Mouse (Mus musculus): Measurements from ENCODE around the gene Ankrd24. TPM values are rescaled to one million over a fixed set of nuclear protein-coding genes. Genes with fewer than 3 reads are reported as not detected.
"Not testable (repeated sequence)": the region's sequence is repeated elsewhere in the genome, so short reads cannot be mapped to it uniquely, and the experiment has no call there.

Ankrd24 gene
- total RNA-seq, 2 experiments from 2014 or later = 34.1 to 35.1 TPM

DNA sequence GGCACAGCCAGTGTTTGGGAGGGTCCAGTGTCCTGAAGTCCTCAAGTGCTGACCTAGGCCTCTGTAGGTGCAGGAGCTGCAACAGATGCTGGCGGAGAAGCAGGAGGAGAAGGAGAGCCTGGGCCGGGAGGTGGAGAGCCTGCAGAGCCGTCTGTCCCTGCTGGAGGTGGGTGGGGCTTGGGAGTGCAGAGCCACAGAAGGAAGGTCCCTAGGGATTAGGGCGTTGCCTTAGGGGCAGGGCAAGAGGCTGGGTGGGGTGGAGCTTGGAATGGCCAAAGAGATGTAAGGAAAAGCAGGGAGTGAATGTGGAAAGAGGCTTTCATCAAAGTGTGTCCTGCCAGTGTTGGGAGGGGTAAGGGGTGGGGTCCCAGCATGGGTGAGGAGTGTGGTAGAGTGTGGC, 12.5 kb downstream of the Ankrd24 start:
- intact Hi-C loops (cut with DNase I) = not testable (repeated sequence)
- peak in 1 of 2 experiments; percentile 46 for DNase-seq (ENCODE audit: extremely low spot score in 1 of 2, low spot score in 2 of 2)

DNA sequence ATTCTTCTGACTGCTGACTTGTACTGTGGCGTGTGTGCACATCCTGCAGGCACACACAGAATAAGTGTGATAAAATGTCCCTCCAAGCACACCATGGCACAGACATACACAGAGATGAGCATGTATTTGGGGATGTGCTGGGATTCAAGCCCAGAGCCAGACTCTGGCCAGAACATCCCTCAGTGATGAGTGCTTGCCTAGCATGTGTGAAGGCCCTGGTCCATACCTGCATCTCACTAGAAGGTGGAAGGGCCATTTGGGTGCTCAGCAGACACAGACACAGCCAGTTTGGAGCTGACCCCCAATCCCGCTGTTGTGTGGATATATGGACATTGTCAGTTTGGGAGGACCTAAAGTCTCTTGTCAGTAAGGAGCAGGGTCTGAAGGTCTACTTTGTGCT, 13.2 kb downstream of the Ankrd24 start:
- intact Hi-C loops (cut with DNase I) = no loop called here
- DNase-seq (ENCODE audit: extremely low spot score in 1 of 2, low spot score in 2 of 2) = peak in 1 of 2 experiments; percentile 14

DNA sequence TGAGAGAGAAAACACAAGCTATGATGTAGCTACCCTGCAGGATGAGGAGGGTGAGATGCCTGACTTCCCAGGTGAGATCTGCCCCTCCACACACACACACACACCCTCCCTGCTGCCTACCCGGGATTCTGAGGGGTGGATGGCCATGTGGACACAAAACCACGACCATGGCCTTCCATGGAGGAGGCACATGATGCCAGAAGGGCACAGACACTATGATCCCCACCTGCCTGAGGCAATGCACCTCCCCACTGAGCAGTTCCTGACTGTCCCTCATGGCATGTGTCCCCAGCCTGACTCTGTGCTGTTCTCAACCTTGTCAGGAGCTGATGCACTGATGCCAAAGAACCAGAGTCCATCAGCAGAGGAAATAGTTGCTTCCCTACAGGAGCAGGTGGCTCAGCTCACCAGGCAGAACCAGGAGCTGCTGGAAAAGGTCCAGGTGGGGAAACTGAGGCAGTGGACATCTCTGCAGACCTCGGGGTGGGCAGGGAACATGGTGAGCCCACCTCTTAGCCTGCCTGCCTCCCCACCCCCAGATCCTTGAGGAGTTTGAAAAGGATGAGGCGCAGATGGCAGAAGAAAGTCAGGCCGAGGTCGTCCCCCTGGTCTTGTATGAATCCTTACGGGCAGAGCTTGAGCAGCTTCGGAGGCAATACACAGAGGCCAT, 13.8 kb downstream of the Ankrd24 start:
- intact Hi-C loops (cut with DNase I) = no loop called here

DNA sequence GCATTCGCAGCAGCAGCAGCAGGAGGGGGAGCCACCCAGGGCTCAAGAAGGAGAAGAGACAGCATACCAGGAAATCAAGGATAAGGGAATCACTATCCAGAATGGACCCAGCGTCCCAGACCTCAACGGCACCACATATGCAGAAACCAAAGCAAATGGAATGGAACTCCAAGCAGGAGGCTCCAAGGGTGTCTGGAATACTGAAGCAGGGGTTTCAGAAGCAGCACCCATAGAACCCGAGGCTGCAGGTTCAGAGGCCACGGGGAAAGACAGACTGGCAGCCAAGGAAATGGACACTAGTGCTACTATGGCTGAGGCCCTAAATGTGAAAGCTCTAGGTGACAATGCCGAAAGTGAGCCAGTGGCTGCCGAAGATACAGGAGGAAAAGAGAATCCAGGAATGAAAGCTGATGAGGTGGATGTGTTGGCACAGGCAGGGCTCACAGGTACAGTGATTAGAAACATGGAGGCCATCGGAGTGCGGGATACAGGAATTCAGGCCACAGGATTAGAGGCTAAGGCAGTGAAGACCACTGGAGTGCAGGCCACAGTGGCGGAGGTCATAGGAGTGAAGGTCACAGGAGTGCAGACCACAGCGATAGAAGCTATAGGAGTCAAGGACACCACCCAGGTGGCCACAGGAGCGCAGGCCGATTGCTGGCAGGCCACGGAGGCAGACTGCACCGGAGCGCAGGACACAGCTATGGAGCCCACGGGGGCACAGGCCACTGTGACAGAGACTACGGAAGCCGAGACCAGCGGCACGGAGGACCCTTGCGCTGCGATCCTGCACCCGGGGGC, 14.5 kb downstream of the Ankrd24 start:
- no peak for DNase-seq (ENCODE audit: extremely low spot score in 1 of 2, low spot score in 2 of 2)
- intact Hi-C loops (cut with DNase I) = no loop called here

More for the DNA sequence above, 13.8 kb downstream of the Ankrd24 start:
- peak in 1 of 2 experiments; percentile 66 for DNase-seq (ENCODE audit: extremely low spot score in 1 of 2, low spot score in 2 of 2)

DNA sequence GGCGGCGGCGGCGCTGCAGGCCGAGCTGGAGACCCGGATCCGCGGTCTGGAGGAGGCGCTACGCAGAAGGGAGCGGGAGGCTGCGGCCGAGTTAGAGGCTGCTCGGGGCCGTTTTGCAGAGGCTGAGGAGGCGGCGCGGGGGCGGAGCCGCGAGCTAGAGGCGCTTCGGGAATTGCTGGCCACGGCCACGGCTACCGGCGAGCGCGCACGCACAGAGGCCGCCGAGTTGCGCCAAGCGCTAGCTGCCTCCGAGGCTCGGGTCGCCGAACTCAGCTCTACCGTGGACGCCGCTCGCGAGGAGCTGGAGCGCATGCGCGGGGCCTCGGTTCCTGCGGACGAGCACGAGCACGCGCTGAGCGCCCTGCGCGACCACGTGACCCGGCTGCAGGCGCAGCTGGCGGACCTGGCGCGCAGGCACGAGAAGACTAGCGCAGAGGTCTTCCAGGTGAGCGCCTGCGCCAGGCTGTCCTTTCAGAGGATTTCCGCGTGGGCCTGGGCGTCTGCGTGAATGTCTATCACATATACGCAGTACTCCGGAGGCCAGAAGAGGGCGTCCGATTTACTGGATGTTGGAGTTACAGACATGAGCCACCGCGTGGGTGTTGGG, 15.2 kb downstream of the Ankrd24 start:
- intact Hi-C loops (cut with DNase I) = no loop called here
- peak; percentile 94 to 98 for DNase-seq (ENCODE audit: extremely low spot score in 1 of 2, low spot score in 2 of 2)

DNA sequence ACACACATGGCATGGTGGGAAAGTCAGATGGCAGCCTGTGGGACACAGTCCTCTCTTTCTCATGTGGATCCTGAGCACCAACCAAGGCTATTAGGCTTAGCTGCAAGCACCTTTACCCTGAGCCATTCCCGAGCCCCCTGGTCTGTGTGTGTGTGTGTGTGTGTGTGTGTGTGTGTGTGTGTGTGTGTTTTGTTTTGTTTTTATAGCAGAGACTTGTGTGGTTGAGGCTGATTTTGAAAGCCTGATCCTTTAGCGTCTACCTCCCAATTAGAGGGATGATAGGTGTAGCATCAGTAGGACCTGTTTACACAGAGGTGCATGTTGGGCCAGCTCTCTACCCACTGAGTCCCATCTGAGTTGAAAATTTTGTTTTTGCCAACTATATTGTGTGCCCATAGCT, 15.8 kb downstream of the Ankrd24 start:
- intact Hi-C loops (cut with DNase I) = no loop called here
- no peak for DNase-seq (ENCODE audit: extremely low spot score in 1 of 2, low spot score in 2 of 2)

DNA sequence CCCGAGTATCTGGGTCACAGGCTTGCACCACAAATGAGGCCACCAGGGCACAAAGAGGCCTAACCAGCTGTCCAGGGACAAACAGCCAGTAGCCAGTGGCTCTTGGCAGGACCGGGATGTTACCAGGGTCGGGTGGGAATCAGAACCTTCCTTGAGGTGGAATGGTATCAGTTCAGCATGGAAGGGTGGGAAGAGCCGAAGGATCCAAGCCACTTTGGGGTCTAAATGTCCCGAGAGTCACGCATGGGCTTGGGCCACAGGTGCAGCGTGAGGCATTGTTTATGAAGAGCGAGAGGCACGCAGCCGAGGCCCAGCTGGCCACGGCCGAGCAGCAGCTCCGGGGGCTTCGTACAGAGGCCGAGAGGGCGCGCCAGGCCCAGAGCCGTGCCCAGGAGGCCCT, 16.4 kb downstream of the Ankrd24 start:
- DNase-seq (ENCODE audit: extremely low spot score in 1 of 2, low spot score in 2 of 2) = peak in 1 of 2 experiments; percentile 27
- intact Hi-C loops (cut with DNase I) = no loop called here

DNA sequence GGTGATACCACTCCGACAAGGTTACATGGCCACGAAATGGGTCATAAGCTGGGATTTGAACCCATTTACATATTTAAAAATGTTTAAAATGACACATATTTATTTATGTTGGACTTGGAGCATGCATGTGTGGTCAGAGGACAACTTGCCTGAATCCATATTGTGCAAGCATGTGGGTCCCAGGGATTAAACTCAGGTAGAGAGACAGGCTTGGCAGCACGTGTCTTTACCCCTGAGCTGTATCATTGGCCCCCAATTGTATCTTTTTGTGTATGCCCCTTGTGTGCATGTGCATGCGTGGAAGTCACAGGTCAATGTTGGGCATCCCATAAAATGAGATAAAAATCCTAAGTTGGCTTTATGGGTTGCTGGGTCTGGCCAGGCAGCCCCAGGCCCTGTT, 17.1 kb downstream of the Ankrd24 start:
- intact Hi-C loops (cut with DNase I) = no loop called here
- DNase-seq (ENCODE audit: extremely low spot score in 1 of 2, low spot score in 2 of 2) = peak in 1 of 2 experiments; percentile 7

DNA sequence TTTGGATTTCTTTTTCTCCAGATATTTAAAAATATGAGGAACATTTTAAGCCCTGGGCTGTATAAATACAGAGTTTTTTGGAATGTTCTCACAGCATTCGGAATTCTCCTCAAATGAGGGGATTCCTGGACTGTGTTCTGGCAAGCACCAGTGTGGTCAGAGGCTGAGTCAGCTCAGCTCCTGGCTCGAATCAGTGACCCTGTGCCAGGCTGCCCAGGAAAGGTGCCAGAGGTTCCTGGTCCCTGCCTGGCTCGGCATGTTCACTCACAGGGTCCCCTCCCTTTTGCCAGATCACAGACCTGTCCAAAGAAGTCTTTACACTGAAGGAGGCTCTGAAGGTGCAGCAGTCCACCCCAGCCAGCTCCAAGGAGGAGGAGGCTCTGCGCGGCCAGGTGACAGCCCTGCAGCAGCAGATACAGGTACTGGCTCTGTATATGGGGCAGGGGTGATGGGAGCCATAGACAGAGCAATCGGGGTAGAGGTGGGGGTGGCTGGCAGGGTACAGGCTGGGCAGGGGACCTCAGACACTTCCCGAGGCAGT, 17.7 kb downstream of the Ankrd24 start:
- DNase-seq (ENCODE audit: extremely low spot score in 1 of 2, low spot score in 2 of 2) = peak in 1 of 2 experiments; percentile 32
- intact Hi-C loops (cut with DNase I) = no loop called here

DNA sequence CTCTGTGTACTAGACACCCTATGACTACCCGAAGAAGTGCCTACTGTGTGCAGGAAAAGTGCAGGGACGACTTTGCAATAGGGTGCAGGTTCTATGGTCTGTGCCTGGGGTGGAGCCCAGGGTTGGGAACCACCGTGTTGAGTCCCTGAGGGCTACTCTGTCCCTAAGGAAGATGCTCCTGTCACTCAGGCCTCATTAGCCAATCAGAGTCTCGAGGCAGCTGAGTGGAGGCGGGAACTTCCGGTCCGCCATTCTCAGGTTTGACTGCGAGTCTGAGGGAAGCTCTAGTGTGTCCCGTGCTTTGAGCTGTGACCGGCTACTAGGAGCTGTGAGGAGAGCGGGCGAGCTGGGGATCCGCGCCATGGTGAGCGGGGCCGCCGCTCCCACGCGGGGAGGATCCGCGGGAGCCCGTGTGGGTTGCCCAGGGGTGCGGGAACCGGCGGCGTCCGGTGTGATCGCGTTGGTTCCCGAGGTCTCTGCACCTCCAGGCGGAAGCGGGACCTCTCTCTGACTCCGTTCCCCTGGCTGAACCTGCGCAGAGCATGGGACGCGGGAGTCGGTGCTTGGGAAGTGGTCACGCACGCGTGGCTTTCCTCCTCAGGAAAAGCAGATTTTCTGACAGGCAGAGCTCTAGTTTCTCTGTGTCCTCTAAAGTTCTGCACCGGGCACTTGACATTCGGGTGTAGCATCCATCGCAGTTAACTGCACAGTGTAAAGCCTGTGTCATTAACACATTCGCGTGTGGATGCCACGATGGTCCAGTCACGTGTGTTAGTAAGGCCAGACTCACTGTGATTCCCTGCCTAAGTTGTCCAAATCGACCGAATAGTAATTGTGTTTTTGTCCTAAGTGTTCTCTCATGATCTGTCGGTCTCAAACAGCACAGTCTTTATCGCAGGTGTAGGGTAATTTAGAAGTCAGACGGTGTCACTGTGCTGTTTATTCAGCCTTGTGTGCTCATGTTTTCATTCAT, 20.7 kb downstream of the Ankrd24 start, which contains the start of gene Gm10778:
Gene Gm10778, plus strand, starts transcription at position 257 of the 973 bp plus-strand sequence.
- intact Hi-C loops (cut with DNase I) = not testable (repeated sequence)

DNA sequence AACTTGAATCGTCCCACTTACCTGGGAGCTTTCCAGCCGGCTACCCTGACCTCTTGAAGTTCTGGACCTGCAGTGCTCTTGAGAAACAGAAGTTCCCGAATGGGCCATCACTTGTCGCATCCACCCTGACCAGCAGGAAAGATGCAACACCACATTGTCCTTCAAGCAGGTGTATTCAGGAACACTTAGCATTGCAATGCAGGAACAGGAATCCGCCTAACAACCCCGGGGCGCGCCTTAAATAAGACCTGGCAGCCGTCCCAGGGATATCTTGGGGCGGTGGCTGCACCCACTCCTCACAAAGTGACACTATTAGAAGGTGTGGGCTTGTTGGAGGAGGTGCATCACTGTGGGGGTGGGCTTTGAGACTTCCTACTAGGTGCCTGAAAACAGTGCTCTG, 26.8 kb downstream of the Ankrd24 start:
- intact Hi-C loops (cut with DNase I) = no loop called here
- peak in 1 of 2 experiments; percentile 18 for DNase-seq (ENCODE audit: extremely low spot score in 1 of 2, low spot score in 2 of 2)

More for the DNA sequence above, 20.7 kb downstream of the Ankrd24 start, which contains the start of gene Gm10778:
- DNase-seq (ENCODE audit: extremely low spot score in 1 of 2, low spot score in 2 of 2) = peak; percentile 87 to 88

DNA sequence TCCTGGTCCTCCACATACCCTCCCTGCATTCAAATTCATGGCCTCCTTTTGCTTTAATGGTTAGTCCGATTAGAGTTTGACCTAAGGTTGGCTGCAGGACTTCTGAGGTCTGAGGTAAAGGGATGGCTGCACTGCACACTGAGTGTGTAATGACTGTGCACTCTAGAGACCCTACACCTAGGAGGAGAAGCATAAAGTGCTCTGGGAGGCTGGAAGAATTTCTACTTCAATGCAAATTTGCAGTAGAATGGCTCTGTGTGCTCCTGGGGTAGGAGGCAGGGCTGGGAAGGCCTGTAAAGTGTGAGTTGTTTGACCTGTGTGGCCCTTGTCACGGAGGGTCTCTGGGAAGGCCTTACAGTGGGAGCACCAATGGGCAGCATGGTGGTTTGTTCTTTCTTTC, 27.8 kb downstream of the Ankrd24 start:
- no peak for DNase-seq (ENCODE audit: extremely low spot score in 1 of 2, low spot score in 2 of 2)
- intact Hi-C loops (cut with DNase I) = no loop called here

DNA sequence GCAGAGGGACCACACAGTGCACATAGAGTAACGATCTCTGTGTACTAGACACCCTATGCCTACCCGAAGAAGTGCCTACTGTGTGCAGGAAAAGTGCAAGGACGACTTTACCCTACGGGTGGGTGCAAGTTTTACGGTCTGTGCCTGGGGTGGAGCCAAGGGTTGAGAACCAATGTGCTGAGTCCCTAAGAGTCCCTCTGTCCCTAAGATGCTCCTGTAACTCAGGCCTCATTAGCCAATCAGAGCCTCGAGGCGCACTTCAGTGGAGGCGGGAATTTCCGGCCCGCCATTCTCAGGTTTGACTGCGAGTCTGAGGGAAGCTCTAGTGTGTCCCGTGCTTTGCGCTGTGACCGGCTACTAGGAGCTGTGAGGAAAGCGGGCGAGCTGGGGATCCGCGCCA, 58.8 kb downstream of the Ankrd24 start:
- intact Hi-C loops (cut with DNase I); DNase-seq (ENCODE audit: extremely low spot score in 1 of 2, low spot score in 2 of 2): not testable (repeated sequence)

Other genes with a start within 250 kb of the Ankrd24 start
- gene Dohh, start 244.1 kb upstream of the Ankrd24 start, total RNA-seq (2021) = 10 to 100 TPM; 79.3 to 83.5 TPM
- 1 to 10 TPM; 3.4 to 5.0 TPM for gene Gm48551, start 244.1 kb upstream of the Ankrd24 start, total RNA-seq (2021)
- gene Gm48552, start 239.5 kb upstream of the Ankrd24 start, total RNA-seq (2021) = 1 to 10 TPM; 2.5 to 3.5 TPM
- gene Smim24, start 235.5 kb upstream of the Ankrd24 start, total RNA-seq (2021) = 1 to 10 TPM; 2.0 to 2.2 TPM
- gene Nfic, start 172.9 kb upstream of the Ankrd24 start, total RNA-seq (2021) = 10 to 100 TPM; 40.7 to 44.6 TPM
- 100 to 1,000 TPM; 287 to 297 TPM for gene Celf5, start 145.8 kb upstream of the Ankrd24 start, total RNA-seq (2021)
- gene Ncln, start 132.1 kb upstream of the Ankrd24 start, total RNA-seq (2021) = 100 to 1,000 TPM in 1 of 2 experiments, 10 to 100 TPM in 1; 94.8 to 102 TPM
- gene S1pr4, start 128.4 kb upstream of the Ankrd24 start, total RNA-seq (2021) = under 1 TPM; 0.18 to 0.28 TPM
- gene Gna15, start 104.3 kb upstream of the Ankrd24 start, total RNA-seq (2021) = 1 to 10 TPM; 2.3 to 2.9 TPM
- 100 to 1,000 TPM; 111 to 118 TPM for gene Gna11, start 83.3 kb upstream of the Ankrd24 start, total RNA-seq (2021)
- gene Aes, start 69.1 kb upstream of the Ankrd24 start, total RNA-seq (2021) = 100 to 1,000 TPM; 542 to 558 TPM
- gene Tle2, start 54.0 kb upstream of the Ankrd24 start, total RNA-seq (2021) = 10 to 100 TPM; 20.9 to 22.4 TPM
- gene Tle6, start 27.5 kb upstream of the Ankrd24 start, total RNA-seq (2021) = 1 to 10 TPM in 1 of 2 experiments, under 1 TPM in 1; 0.93 to 3.0 TPM
- 1 to 10 TPM; 1.9 to 2.2 TPM for gene BC025920, start 22.3 kb upstream of the Ankrd24 start, total RNA-seq (2021)
- gene Sirt6, start 743 bp upstream of the Ankrd24 start, total RNA-seq (2021) = 10 to 100 TPM; 28.0 to 29.3 TPM
- gene Gm10778, start 20.5 kb downstream of the Ankrd24 start, total RNA-seq (2021) = 1 to 10 TPM; 5.0 to 5.7 TPM
- gene Zfp433, start 76.3 kb downstream of the Ankrd24 start, total RNA-seq (2021) = 10 to 100 TPM in 1 of 2 experiments, 1 to 10 TPM in 1; 9.7 to 10.6 TPM
- gene Gm3055, start 142.6 kb downstream of the Ankrd24 start, total RNA-seq (2021) = 10 to 100 TPM in 1 of 2 experiments, 1 to 10 TPM in 1; 7.0 to 10.2 TPM
- 1 to 10 TPM; 3.2 to 3.9 TPM for gene Gm4767, start 183.6 kb downstream of the Ankrd24 start, total RNA-seq (2021)
- 1 to 10 TPM; 4.0 to 4.3 TPM for gene Gm32687, start 235.4 kb downstream of the Ankrd24 start, total RNA-seq (2021)

Data from left cerebral cortex, postnatal 10 days (tissue).